Mouse (Mus musculus) heart, adult 18-20 months (tissue): ENCODE measurements at regions not wholly inside any gene's neighbourhood (a gene's known extent, or its start where the extent isn't known, plus 50 kb on each side); places are given as distances from the start of the nearest gene placed in this dataset.

Experiments
- DNase-seq, 2 experiments: peaks; one replicate each; pipeline ENCODE4 v3.0.0; 2021 to 2022; ENCODE audit warnings: mixed read lengths in 1 of 2

- no peak for DNase-seq
These were observed 56.5 kb downstream of the Otud1 start for GRCm38 (mm10) chr2:19714025-19714424.

GRCm38 (mm10) chr2:19715564-19716238, 58.1 kb downstream of the Otud1 start:
- peak; percentile 74 to 83 for DNase-seq

GRCm38 (mm10) chr2:19716388-19716787, 58.8 kb downstream of the Otud1 start:
- no peak for DNase-seq

- DNase-seq = peak in 1 of 2 experiments; percentile 11
These were observed 68.5 kb downstream of the Otud1 start for GRCm38 (mm10) chr2:19726085-19726484.

- peak; percentile 74 to 81 for DNase-seq
These were observed 69.4 kb downstream of the Otud1 start for GRCm38 (mm10) chr2:19726904-19727303.

- no peak for DNase-seq
These were observed 75.6 kb downstream of the Otud1 start for GRCm38 (mm10) chr2:19732922-19733859.

GRCm38 (mm10) chr2:19734164-19734870, 76.8 kb downstream of the Otud1 start:
- peak in 1 of 2 experiments; percentile 30 for DNase-seq

GRCm38 (mm10) chr2:19741508-19741907, 84.0 kb downstream of the Otud1 start:
- no peak for DNase-seq

- no peak for DNase-seq
These were observed 85.9 kb downstream of the Otud1 start for GRCm38 (mm10) chr2:19743467-19743866.

- no peak for DNase-seq
These were observed 87.6 kb downstream of the Otud1 start for GRCm38 (mm10) chr2:19744986-19745660.

GRCm38 (mm10) chr2:19752753-19753152, 95.2 kb downstream of the Otud1 start:
- DNase-seq = no peak

GRCm38 (mm10) chr2:19753479-19753878, 95.9 kb downstream of the Otud1 start:
- DNase-seq = no peak

- DNase-seq = no peak
These were observed 100.4 kb downstream of the Otud1 start for GRCm38 (mm10) chr2:19757910-19758309.

- DNase-seq = peak; percentile 10 to 19
These were observed 101.6 kb downstream of the Otud1 start for GRCm38 (mm10) chr2:19759169-19759568.

GRCm38 (mm10) chr2:19759577-19759976, 102.0 kb downstream of the Otud1 start:
- DNase-seq = peak in 1 of 2 experiments; percentile 2

GRCm38 (mm10) chr2:19762996-19763395, 105.4 kb downstream of the Otud1 start:
- no peak for DNase-seq

GRCm38 (mm10) chr2:19784913-19785312, 124.7 kb upstream of the Etl4 start:
- DNase-seq = no peak

GRCm38 (mm10) chr2:19785663-19786260, 123.8 kb upstream of the Etl4 start:
- no peak for DNase-seq

- DNase-seq = no peak
These were observed 117.4 kb upstream of the Etl4 start for GRCm38 (mm10) chr2:19792177-19792576.

GRCm38 (mm10) chr2:19796790-19797189, 112.8 kb upstream of the Etl4 start:
- no peak for DNase-seq
